Mouse (Mus musculus) right cerebral cortex, postnatal 25 days (tissue): Measurements from ENCODE around the gene Mgat4d.
"Not testable (repeated sequence)": the region's sequence is repeated elsewhere in the genome, so short reads cannot be mapped to it uniquely, and the experiment has no call there.

ENCODE experiments used
- DNase-seq: peaks from one replicate; pipeline ENCODE4 v3.0.0; 2022

Mgat4d gene

GRCm38 (mm10) chr8:83394325-83394724 is 46.1 kb downstream of the Mgat4d start:
- DNase-seq = no peak

DNA sequence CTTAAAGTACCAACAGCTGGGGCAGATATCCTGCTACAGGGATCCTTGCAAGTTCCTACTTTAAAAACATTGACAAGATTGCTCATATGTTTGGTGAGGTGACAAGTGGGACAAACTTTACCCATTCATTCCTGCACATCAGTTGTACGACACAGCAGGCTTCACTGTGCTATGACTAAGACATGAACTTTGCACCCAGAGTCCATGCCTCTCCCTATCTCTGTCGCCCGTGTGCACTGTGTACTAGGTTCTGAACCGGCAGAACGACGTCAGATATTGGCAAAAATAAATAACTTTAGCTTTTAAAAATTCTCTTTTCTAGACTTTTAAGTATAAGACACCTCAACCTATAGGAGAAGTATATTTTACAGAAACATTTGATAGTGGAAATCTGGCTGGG is 48.4 kb downstream of the Mgat4d start:
- DNase-seq = no peak

DNA sequence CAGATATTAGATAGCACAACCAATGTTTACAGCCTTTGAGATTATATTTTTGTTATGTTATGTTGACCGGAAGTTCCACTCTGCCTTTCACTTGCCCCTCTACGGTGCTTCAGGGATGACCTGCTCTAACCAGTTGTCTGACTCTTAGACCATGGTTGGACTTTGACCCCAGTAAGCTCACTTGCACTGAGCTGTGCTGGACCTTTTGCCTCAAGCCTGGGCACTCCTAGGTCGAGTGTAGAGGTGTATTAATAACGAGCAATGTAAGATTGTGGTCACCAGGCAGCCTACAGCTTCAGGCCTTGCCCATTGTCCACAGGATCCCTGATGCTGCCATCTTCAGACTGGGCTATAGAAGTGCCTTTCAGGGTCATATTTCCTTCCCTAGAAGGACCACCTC is 49.5 kb downstream of the Mgat4d start:
- DNase-seq = no peak

DNA sequence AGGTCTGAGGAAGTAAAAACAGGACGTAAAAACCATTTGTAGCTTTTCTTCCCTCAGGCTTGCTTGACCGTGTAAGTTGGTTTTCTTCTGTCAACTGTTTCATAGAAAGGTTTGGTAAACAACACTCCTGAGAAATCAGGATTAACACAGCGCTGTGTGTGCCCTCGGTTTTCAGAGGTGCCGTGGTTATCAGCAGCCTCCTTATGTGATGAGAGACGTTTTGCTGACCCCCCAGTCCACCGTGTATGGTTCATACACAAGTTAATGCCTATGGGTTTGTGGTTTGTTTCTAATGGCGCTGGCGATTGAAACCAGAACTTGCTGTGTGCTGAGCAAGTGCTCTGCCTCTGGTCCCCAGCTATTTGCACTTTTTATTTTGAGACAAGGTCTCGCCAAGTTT is 57.3 kb downstream of the Mgat4d start:
- DNase-seq = no peak

DNA sequence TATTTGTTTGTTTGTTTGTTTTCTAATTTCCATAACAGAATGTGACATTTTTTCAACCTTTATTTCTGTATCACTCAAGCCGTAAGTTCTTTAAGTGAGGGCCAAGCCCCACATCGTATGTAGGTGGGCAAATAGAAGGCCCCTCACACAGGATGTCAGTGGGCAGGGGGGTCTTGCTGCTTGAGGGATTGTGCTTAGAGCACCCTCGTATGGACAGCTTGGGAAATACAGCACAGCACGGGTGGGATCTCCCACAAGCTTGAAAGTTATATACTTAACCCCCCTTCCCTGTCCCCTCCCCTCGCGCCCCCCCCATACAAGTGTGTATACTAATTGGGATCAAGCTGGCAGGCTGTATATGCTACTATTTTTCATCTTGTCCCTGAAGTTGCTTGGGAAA is 58.6 kb downstream of the Mgat4d start:
- no peak for DNase-seq

- DNase-seq = no peak
Observed at GRCm38 (mm10) chr8:83408496-83408895, 60.2 kb downstream of the Mgat4d start.

DNA sequence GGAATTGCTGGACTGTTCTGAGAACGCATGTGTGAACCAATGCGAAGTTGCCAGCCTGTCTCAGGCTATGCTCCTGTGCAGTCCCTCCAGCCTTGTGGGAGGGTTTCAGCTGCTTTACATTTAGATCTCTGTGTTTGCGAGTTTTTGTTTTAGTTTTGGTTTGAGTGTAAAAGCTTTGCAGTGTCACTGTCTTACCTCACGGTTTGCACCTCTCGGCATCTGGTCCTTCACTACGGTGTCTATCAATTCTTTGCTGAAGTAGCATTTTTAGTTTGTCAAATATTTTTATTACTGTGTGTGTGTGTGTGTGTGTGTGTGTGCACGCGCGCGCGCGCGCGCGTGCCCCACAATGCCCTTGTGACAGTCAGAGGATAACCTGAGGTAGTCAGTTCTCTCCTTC is 68.6 kb downstream of the Mgat4d start:
- no peak for DNase-seq

- DNase-seq = no peak
Observed at GRCm38 (mm10) chr8:83417970-83418369, 69.7 kb downstream of the Mgat4d start.

DNA sequence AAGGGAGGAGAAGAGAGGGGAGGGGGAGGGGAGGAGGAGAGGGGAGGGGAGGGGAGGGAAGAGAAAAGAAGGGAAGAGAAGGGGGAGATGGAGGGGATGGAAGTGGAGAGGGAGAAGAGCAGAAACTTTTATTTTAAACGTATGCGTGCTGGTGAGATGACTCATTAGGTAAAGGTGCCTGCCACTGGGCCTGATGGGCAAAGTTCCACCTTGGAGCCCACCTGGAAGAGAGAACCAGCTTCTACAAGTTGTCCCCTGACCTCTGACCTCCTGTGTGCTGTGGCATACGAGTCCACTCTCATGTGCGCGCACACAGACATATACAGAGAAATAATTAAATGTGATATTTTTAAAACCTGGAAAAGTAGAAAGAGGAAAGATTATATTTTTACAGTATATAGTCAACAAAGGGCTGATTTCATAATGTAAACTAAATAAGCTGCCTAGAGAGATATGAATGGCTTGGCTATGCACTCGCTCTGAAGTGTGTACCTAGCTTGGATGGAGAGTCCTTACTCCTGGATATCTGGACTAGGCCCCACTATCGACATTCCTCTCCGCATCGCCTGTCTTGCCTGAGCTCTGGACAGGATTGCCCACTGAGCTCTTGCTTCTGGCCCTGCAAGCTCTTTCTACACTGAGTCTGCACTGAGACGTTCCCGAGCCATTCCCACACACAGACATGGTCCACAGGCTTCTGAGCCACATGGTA is 70.7 kb downstream of the Mgat4d start:
- no peak for DNase-seq

- DNase-seq = no peak
Observed at GRCm38 (mm10) chr8:83421354-83421753, 73.1 kb downstream of the Mgat4d start.

DNA sequence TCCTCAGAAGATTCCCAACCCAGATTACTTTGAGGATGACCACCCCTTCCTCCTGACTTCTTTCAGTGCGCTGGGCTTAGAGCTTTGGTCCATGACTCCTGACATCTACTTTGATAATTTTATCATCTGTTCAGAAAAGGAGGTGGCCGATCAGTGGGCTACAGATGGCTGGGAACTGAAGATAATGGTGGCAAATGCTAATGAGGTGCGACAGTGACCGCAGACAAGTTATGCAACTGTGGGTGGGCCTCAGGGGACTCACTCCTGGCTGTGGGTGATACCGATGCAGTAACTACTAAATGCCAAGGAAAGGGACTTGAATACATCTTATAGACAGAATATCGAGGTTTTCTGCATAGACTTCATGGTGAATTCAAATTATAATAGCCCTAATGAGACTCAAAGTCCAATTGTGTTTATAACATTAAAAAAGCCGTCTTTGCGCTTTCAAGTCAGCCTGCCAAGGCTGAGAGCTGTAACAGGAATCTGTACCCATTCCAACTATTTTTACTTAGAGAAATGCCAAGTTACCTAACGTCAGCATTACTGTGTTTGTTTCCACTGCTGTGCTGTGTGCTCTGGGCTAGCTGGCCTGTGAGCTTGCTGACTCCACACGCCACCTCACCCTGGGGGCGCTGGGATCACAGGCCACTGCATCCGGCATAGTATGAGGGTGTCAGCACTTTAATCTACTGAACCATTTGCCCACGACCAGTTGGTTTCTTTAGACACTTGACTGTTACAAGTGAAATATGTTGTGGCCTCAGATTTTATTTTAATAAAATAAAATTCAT is 75.0 kb downstream of the Mgat4d start:
- no peak for DNase-seq

- no peak for DNase-seq
Observed at GRCm38 (mm10) chr8:83425202-83425601, 76.9 kb downstream of the Mgat4d start.

DNA sequence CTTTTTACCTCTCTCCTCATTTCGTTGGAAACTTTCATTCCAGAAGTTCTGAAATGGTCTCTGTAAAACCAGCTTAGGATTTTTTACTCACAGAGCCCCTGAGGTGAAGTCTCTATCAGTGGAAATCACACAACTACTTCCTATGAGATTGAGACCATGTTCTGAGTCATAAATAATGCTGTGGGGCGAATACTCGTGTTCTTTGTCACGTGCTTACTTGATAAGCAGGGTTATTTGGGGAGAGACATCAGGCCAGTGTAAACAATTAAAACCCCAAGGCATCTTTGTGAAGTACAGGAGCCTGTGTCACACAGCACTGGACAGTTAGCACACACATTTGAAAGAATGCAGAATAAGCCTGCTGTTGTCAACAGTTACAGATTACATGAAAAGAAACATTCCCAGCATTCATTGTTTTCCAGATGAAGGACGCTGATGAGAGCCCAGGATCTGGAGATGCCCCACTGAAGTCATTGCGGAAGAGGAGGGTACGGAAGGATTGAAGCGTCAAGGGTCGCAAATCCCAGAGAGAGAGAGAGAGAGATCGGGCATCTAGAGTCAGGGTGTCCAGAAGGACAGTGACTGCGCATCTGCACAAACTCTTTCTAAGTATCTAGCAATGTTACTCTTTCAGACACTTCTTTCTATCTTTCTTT is 78.0 kb downstream of the Mgat4d start:
- DNase-seq = no peak

- no peak for DNase-seq
Observed at GRCm38 (mm10) chr8:83426949-83427348, 78.7 kb downstream of the Mgat4d start.

- not testable (repeated sequence) for DNase-seq
Observed at GRCm38 (mm10) chr8:83428621-83429020, 80.3 kb downstream of the Mgat4d start.

DNA sequence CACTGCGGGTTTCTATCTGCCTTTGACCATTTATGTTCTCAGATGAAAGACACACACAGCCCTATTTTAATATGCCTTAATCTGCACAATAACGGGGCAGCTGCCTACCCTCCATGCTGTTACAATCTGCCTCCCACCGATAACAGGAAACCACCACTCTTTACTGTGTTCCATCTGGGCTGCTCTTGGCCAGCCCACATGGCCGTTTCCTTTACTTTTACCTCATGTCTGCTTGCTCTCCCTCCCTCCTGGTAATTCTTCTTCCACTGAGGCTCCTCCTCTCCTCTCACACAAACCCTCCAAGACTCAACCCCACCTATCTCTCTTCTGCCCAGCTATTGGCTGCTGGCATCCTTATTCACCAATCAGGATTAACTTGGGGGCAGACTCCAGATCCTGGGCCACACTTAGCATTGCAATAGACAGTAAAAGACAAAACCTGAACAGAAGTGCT is 80.8 kb downstream of the Mgat4d start:
- DNase-seq = no peak
